Mouse (Mus musculus) neural tube, embryonic 14.5 days (tissue): ENCODE data around the gene Ctsl. TPM values are rescaled to one million over a fixed set of nuclear protein-coding genes. Genes with fewer than 3 reads are reported as not detected.

Source experiments
- ATAC-seq: fragments of 200-750 bp; cut with Nextera tagmentation; 2 replicates; pipeline ENCODE4 v1.8.0; 2017; ENCODE audit warnings: low read depth, mild to moderate bottlenecking, moderate TSS enrichment, moderate library complexity
- H3K27ac ChIP-seq: fragments of 300-500 bp; sonication (generic); 2 replicates; pipeline ENCODE4 v1.5.1; 2014; ENCODE audit warnings: low read depth, mild to moderate bottlenecking, control low read depth, low read length, moderate library complexity, mixed read lengths
- H3K27me3 ChIP-seq: fragments of 300-500 bp; sonication (generic); 2 replicates; pipeline ENCODE4 v1.6.1; 2014; ENCODE audit warnings: low read length; ENCODE audit not compliant: control insufficient read depth, insufficient read depth
- H3K36me3 ChIP-seq: fragments of 300-500 bp; sonication (generic); 2 replicates; pipeline ENCODE4 v1.6.1; 2014; ENCODE audit warnings: low read length, mixed read lengths; ENCODE audit not compliant: control insufficient read depth, insufficient read depth
- H3K4me1 ChIP-seq: fragments of 300-500 bp; sonication (generic); 2 replicates; pipeline ENCODE4 v1.6.1; 2014; ENCODE audit warnings: low read length; ENCODE audit not compliant: control insufficient read depth, insufficient read depth
- H3K4me2 ChIP-seq: fragments of 300-500 bp; sonication (generic); 2 replicates; pipeline ENCODE4 v1.6.1; 2014; ENCODE audit warnings: mild to moderate bottlenecking, low read depth, low read length, control low read depth
- H3K4me3 ChIP-seq: fragments of 300-500 bp; sonication (generic); 2 replicates; pipeline ENCODE4 v1.5.1; 2014; ENCODE audit warnings: low read depth, low read length, control low read depth, mixed read lengths
- H3K9ac ChIP-seq: fragments of 300-500 bp; sonication (generic); replicated peaks from 2 replicates; pipeline ENCODE4 v1.6.1; 2014; ENCODE audit warnings: low read depth, mild to moderate bottlenecking, control low read depth, low read length, mixed read lengths
- H3K9me3 ChIP-seq: fragments of 300-500 bp; sonication (generic); 2 replicates; pipeline ENCODE4 v1.6.1; 2016; ENCODE audit warnings: low read length; ENCODE audit not compliant: control insufficient read depth
- WGBS: fragments of 180-500 bp; shearing (Covaris S2); extraction: QIAGEN DNeasy Blood & Tissue Kit; methylation state at CpG from one replicate; pipeline ENCODE4 v1.1.7; 2014; 5-methylcytosine and 5-hydroxymethylcytosine counted together
- polyA plus RNA-seq: library from polyadenylated mRNA; unstranded; fragments of >200 nt; fragmentation: Nextera tagmentation; extraction: Ambion mirVana; gene quantifications from 2 replicates; pipeline ENCODE4 v1.2.1, GENCODE M21; 2014

Ctsl gene
- polyA plus RNA-seq, 1 experiment from 2014 or later: 133 TPM

GRCm38 (mm10) chr13:64314041-64314440 lies 56.6 kb downstream of the Ctsl start:
- Histone ChIP-seq H3K4me3 (no peak overlapping the region), H3K36me3 (no peaks in the 10 kb centered on the region), H3K4me2 (no peak overlapping the region), H3K27me3 (no peaks in the 10 kb centered on the region), H3K9ac (no peak overlapping the region), H3K27ac (no peak overlapping the region), H3K4me1 (no peaks in the 10 kb centered on the region), H3K9me3 (no peaks in the 10 kb centered on the region)
- ATAC-seq: no peak
- 71% methylated on average over 3 of the region's 3 CpGs for WGBS

- ATAC-seq: peak; percentile 66
- Histone ChIP-seq H3K36me3 (no peaks in the 10 kb centered on the region), H3K9ac (no peak overlapping the region), H3K4me3 (peak overlapping the region; percentile 66), H3K9me3 (no peaks in the 10 kb centered on the region), H3K4me1 (no peaks in the 10 kb centered on the region), H3K27ac (no peak overlapping the region), H3K4me2 (peak overlapping the region; percentile 53), H3K27me3 (no peaks in the 10 kb centered on the region)
- WGBS: 0% methylated on average over 2 of the region's 2 CpGs
Measured at GRCm38 (mm10) chr13:64312916-64313289, 57.8 kb downstream of the Ctsl start.

- peak within 1 kb of the TSS; percentile 66 for H3K4me3 ChIP-seq
- WGBS: under 1% methylated on average over 63 of the region's 74 CpGs
- H3K4me2 ChIP-seq: peak within 1 kb of the TSS; percentile 53
- H3K4me1 ChIP-seq: no peaks in the 10 kb centered on the region
- ATAC-seq: peak; percentile 92
- H3K9ac ChIP-seq: peak within 1 kb of the TSS; percentile 68
- H3K27me3 ChIP-seq: no peaks in the 10 kb centered on the region
- H3K27ac ChIP-seq: peak within 1 kb of the TSS; percentile 83
- H3K36me3 ChIP-seq: no peaks in the 10 kb centered on the region
- H3K9me3 ChIP-seq: no peaks in the 10 kb centered on the region
Measured at GRCm38 (mm10) chr13:64312024-64312915, 58.4 kb downstream of the Ctsl start, which contains the start of gene Aaed1. TSS of gene Aaed1 (minus strand) at chr13:64312710.

GRCm38 (mm10) chr13:64311266-64311665 lies 59.4 kb downstream of the Ctsl start:
- H3K4me3 ChIP-seq: peak overlapping the region; percentile 66; the same call in 1 of the 2 replicates
- no peaks in the 10 kb centered on the region for H3K27me3 ChIP-seq
- whole genome bisulfite sequencing: 75% methylated on average over 1 of the region's 1 CpGs
- no peaks in the 10 kb centered on the region for H3K9me3 ChIP-seq
- no peak overlapping the region for H3K27ac ChIP-seq
- H3K4me2 ChIP-seq: peak overlapping the region; percentile 53; the same call in 1 of the 2 replicates
- H3K36me3 ChIP-seq: no peaks in the 10 kb centered on the region
- ATAC-seq: no peak
- no peak overlapping the region for H3K9ac ChIP-seq
- H3K4me1 ChIP-seq: no peaks in the 10 kb centered on the region

GRCm38 (mm10) chr13:64310585-64310984 lies 60.1 kb downstream of the Ctsl start:
- no peak for ATAC-seq
- Histone ChIP-seq H3K4me1 (no peaks in the 10 kb centered on the region), H3K36me3 (no peaks in the 10 kb centered on the region), H3K4me3 (no peak overlapping the region), H3K4me2 (no peak overlapping the region), H3K27me3 (no peaks in the 10 kb centered on the region), H3K9ac (no peak overlapping the region), H3K9me3 (no peaks in the 10 kb centered on the region), H3K27ac (no peak overlapping the region)
- WGBS: 90% methylated on average over 6 of the region's 6 CpGs

GRCm38 (mm10) chr13:64309842-64310241 lies 60.8 kb downstream of the Ctsl start:
- Histone ChIP-seq H3K9me3 (no peaks in the 10 kb centered on the region), H3K4me1 (no peaks in the 10 kb centered on the region), H3K36me3 (no peaks in the 10 kb centered on the region), H3K27ac (no peak overlapping the region), H3K4me3 (no peak overlapping the region), H3K4me2 (no peak overlapping the region), H3K27me3 (no peaks in the 10 kb centered on the region), H3K9ac (no peak overlapping the region)
- no peak for ATAC-seq
- 85% methylated on average over 11 of the region's 11 CpGs for WGBS

Other genes starting within 250 kb of the Ctsl start
- gene Slc35d2, start 241.5 kb downstream of the Ctsl start, polyA plus RNA-seq: 0.92 and 1.6 TPM in 2 replicates
- 3.8 and 4.5 TPM in 2 replicates for gene Zfp367, start 217.7 kb downstream of the Ctsl start, polyA plus RNA-seq
- 54.5 and 55.8 TPM in 2 replicates for gene Habp4, start 209.1 kb downstream of the Ctsl start, polyA plus RNA-seq
- 3.5 and 4.0 TPM in 2 replicates for gene Cdc14b, start 95.6 kb downstream of the Ctsl start, polyA plus RNA-seq
- 11.8 and 15.0 TPM in 2 replicates for gene Aaed1, start 58.2 kb downstream of the Ctsl start, polyA plus RNA-seq
- gene Cdk20, start 61.4 kb upstream of the Ctsl start, polyA plus RNA-seq: 19.9 and 21.9 TPM in 2 replicates
- 0.31 TPM in 1 of 2 replicates, not detected in the other for gene Fam240b, start 126.9 kb upstream of the Ctsl start, polyA plus RNA-seq